Mouse (Mus musculus): ENCODE data around the gene Orm3.

The Orm3 gene

DNA sequence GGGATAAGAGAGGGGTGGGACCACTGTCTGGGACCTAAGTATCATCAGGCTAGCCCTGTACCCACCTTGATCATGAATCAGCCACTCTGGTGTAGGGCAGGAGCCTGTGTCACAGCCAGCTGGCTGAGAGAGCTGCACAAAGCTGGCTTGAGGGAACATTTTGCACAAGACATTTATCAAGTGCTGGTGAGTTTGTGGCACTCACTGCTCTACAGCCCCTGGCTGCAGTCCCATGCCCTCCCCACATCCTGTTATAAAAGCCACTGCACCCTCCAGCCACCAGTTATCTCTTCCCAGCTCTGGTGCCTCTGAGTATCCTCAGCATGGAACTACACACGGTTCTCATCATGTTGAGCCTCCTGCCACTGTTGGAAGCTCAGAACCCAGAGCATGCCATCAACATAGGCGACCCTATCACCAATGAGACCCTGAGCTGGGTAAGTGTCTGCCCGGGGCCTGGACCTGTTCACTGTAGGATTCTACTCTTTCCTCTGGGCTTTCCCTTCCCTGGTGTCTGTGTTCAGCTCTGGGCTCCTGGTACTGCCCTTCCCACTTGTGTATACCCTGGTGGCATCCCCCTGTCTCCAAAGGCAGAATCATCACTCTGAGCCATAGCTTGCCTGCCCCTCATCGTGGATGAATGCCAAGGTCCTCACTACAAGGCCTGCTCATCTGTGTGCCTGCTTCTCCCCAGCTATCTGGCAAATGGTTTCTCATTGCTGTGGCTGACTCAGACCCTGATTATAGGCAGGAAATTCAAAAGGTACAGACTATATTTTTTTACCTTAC lies at the start of gene Orm3:
Gene Orm3, plus strand, starts transcription at position 286 of the 789 bp plus-strand sequence.
- no peak for DNase-seq

- peak; percentile 90 for DNase-seq
Observed at GRCm38 (mm10) chr4:63307175-63308062, 48.5 kb upstream of the Orm3 start.

GRCm38 (mm10) chr4:63308316-63308715 lies 47.6 kb upstream of the Orm3 start:
- no peak for DNase-seq

DNA sequence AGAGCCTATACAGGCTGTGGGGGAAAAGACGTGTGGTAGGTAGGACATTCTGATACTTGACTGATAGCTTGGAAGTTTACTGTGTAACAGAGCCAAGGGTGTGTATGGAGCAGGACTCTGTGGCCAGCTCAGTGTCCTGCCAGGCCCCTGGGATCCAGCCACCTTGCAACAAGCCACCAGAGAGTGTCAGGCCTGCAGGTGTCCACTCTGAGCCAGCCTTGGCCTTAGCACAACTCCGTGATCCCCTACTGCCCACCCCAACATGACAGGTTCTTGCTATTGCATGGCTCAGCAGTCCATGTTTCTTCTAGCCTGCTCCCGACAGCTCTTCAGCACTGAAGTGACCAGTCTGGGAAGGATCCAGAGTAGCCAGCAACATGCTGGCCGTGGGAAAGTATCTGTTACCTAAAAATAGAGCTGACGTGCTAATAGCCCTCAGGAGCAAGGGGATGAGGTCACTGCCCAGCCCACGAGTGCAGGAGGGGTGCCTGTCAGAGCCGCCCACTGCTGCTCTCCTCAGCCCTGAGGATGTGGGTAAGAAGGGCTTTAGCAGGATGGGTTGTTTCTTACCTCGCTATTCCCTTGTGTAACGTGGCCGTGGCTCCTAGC lies 45.6 kb upstream of the Orm3 start:
- no peak for DNase-seq

DNA sequence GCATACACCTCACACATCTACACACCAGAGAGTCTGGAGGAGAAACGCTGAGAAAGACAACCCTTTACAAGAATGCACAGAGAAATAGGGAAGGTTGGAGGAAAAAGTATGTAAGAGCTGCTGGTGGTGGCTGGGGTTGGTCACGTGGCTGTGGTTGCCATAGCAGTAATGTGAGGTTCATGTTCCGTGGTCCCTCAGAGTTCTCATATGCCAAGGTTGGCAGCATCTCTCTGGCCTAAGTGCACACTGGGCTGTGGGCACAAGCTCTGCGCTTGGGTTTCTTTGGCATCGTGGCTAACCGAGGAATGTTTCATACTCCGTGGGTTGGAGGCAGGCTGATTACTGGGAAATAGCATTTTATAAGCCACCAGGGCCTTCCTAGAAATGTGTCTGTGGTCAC lies 44.5 kb upstream of the Orm3 start:
- DNase-seq = no peak

DNA sequence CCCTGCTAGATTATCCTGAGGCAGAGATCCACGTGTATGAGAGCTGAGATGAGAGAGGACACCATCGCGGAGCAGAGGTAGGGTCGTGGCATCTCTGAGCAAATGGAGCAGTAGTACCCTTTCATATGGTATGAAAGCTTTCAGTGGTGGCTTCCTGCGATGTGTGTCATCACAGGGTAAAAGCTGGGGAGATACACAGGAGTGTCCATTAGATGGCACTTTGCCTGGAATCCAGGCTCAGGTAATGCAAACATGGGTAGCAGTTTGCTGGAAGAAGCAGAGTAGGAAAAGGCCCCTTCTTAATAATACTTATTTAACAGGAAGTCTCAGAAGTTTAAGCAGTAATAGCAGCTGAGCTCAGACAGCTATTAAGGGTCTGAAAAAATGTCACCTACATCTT lies 41.9 kb upstream of the Orm3 start:
- no peak for DNase-seq

GRCm38 (mm10) chr4:63316076-63316746 lies 39.8 kb upstream of the Orm3 start:
- no peak for DNase-seq

DNA sequence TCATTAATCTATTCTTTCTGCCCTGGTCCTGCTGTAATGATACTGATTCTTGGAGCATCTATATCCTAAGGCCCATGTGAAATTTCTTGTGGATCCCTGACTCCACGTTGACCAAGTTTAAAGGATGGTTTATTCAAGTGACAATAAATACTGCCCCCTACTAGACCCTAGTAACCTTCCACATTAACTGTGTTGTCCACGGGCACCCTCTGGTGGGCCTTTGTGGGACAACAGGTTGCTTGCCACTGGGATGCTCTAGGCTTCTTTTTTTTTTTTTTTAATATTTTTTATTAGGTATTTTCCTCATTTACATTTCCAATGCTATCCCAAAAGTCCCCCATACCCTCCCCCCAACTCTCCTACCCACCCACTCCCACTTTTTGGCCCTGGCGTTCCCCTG lies 36.4 kb upstream of the Orm3 start:
- peak; percentile 73 for DNase-seq

- no peak for DNase-seq
Observed at GRCm38 (mm10) chr4:63323275-63323815, 32.6 kb upstream of the Orm3 start.

DNA sequence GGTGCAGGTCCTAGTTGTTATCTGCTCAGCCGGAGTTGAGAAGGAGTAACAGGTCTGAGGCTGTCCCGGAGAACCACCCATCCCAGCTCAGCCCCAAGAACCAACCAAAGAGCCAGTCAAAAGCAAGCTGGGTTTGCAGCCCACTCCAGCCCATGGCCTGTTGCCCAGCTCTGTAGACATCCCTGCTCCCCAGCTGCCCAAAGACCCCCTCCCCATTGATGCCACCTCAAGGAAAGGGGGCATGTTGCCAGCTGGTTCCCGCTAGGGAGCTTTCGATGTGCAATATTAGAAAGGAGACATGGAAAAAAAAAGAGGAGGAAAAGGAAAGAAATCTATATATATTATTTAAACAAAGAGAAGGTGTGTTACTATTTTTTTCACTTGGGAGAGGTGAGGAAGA lies 22.6 kb upstream of the Orm3 start:
- no peak for DNase-seq

- DNase-seq = no peak
Observed at GRCm38 (mm10) chr4:63338414-63339076, 17.4 kb upstream of the Orm3 start.

- no peak for DNase-seq
Observed at GRCm38 (mm10) chr4:63342491-63342890, 13.5 kb upstream of the Orm3 start.

DNA sequence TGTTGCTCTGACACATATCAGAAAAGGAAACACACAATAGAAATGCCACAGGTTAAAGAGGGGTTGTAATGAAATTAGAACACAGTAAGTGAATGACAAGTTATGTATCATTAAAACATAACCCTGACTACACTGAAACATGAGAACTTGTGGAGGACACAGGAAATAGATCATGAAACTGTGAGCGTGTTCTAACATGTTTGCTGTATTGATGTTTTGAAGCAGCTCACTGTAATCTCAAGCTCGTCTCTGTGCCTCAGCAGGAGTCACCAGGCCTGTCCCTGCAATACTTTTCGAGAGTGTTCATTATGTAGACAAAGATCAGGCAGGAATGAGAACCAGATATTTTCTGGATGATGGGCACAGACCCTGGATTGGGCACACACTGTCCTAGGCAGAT lies 12.4 kb upstream of the Orm3 start:
- DNase-seq = no peak

GRCm38 (mm10) chr4:63344295-63344694 lies 11.7 kb upstream of the Orm3 start, which contains the start of gene Orm1:
TSS of gene Orm1 (plus strand) at chr4:63344560.
- no peak for DNase-seq

DNA sequence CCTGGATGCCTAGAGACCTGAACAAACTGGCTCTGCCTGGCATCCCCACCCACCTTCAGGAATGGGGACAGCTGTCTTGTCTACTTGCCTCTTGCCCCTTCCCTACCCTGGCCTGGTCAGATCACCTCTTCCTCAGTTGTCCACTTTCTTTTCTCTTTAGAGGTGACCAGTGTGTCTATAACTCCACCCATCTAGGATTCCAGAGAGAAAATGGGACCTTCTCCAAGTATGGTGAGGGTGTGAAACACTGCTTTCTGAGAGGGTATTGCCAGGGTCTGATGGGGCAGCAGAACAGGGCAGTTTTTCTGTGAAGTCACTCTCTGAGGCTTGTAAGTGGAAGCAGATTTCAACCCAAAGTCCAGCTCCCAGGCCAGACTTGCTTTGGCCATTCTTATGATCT lies 10.7 kb upstream of the Orm3 start:
- no peak for DNase-seq

DNA sequence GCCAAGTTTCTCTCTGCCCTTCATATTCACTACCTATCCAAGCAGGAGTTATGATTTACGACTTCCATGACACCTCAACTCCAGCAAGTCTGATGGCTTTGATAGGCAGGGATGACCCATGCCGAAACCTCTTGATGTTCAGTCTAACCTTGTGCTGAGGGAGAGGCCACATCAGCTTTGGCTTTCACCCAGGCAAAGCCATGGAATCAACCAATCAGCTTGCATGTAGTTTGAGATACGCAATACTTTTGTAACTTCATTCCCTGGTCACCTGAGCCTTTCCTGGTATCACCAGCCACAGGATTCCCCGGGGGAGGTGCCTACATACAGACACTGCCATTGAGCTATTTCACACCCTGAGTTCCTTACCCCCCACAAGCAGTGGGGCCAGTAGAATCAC lies 9.3 kb upstream of the Orm3 start:
- no peak for DNase-seq

GRCm38 (mm10) chr4:63348524-63348923 lies 7.4 kb upstream of the Orm3 start:
- DNase-seq = no peak

GRCm38 (mm10) chr4:63356981-63357570 lies 1.1 kb downstream of the Orm3 start:
- no peak for DNase-seq

DNA sequence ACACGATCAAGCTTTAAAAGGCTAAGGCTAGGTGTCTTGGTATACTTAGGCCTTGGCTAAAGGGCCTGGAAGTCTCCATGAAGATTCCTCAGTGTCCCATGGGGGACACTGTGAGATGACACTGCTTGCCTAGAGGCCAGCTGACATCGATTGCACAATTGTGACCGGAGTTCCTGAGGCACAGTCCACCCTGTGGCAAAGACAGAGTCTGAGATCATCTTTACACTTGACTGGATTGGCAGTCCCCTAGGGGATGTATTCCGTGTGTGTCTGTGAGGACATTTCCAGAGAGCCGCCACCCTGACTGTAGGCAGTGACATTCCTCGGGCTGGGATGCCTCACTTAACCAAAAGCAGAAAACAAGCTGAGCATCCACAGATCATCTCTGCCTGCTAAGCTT lies 3.9 kb downstream of the Orm3 start:
- DNase-seq = no peak

DNA sequence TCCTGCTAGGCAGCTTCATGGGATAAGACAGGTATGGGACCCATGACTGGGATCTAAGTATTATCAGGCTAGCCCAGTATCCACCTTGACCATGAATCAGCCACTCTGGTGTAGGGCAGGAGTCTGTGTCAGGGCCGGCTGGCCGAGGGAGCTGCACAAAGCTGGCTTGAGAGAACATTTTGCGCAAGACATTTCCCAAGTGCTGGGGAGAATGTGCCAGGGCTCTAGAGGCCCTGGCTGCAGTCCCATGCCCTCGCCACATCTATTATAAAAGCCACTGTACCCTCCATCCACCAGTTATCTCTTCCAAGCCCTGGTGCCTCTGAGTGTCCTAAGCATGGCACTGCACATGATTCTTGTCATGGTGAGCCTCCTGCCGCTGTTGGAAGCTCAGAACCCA lies 6.2 kb downstream of the Orm3 start, which contains the start of gene Orm2:
Gene Orm2, plus strand, starts transcription at position 300 of the 400 bp plus-strand sequence.
- no peak for DNase-seq

- peak; percentile 87 for DNase-seq
Observed at GRCm38 (mm10) chr4:63368577-63368976, 12.6 kb downstream of the Orm3 start.

DNA sequence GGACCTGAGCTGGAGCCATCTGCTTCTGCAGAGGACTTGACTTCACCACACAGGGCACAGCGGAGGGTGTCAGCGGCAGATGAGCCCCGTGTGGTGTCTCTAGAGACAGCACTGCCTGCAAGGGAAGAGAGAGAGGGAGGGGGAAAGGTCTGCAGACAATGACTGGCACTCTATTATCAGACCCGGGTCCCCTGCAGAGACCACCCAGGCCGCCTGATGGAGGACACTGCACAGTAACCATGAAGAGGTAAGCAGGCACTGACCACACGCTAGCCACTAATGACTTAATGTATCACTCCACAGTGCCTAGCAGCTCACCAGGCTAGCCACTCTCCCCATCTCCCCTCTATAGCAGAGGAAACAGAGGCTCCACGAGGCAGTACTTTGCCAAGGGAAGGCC lies 14.9 kb downstream of the Orm3 start:
- no peak for DNase-seq
